Mouse (Mus musculus) erythroblast, adult 5-6 weeks (primary cell): ENCODE results near the gene Psmb5. TPM values are rescaled to one million over a fixed set of nuclear protein-coding genes. Genes with fewer than 3 reads are reported as not detected.

Source experiments
- ATAC-seq: replicated peaks from 2 replicates; pipeline ENCODE4 v1.8.0; 2016; ENCODE audit warnings: moderate number of reproducible peaks, mild to moderate bottlenecking, moderate TSS enrichment, inconsistent platforms; ENCODE audit not compliant: poor library complexity, low FRiP score, severe bottlenecking
- total RNA-seq, 2 experiments: library from RNA; stranded (forward) in 1 of 2; stranded (reverse) in 1 of 2; fragments of 150-400 nt in 1 of 2; fragments of 200-764, 138-1000 nt in 1 of 2; gene quantifications; 2 replicates each; pipeline versions ENCODE4 v1.2.3 to v1.2.4; 2015 to 2017; ENCODE audit warnings: low replicate concordance in 2 of 2

Psmb5 gene
- total RNA-seq, 2 experiments from 2014 or later, result 12.9 to 47.7 TPM

DNA sequence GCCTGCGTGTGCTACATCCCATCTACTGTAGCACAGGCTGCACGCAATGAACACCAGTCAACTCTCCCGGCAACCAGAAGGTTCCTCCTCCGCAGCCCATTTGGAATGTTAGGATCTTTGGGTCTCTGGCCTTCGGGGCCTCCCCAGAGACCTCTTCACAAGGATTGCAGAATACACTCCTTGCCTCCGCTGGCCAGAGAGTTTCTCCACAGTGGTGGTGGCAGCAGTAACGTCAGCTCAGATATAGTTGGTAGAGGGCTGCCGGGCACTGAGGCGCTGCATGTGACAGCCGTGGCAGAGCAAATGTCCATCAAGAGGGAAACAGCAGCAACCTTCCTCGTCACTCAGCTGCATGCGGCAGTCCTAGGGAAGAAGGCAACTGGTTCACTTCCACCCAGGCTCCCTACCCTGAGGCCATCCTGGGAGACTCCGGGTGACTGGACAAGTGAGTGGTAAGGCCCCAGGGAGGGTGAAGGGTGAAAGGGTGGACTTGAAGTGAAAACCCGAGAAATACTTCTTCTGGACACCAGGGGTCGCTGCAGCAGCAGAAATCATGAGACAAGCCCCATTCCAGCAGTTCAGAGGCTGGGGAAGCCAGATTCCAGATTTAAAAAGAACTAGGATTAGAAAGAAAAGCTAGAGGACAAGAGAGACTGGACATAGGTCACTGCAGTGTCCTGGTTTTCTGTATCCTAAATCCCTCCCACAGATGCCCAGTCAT, 49.0 kb downstream of the Psmb5 start:
- peak; percentile 80 for ATAC-seq

Other genes with a start within 250 kb of the Psmb5 start
- 2.7 and 7.5 TPM in 2 replicates for gene Slc7a7, start 200.2 kb downstream of the Psmb5 start, total RNA-seq (2015; ENCODE audit: low replicate concordance)
- 5.6 and 6.0 TPM in 2 replicates for gene Slc7a7, start 200.2 kb downstream of the Psmb5 start, total RNA-seq (2017; ENCODE audit: low replicate concordance)
- gene Mrpl52, start 191.1 kb downstream of the Psmb5 start, total RNA-seq (2015; ENCODE audit: low replicate concordance), result 36.8 and 40.3 TPM in 2 replicates
- gene Mrpl52, start 191.1 kb downstream of the Psmb5 start, total RNA-seq (2017; ENCODE audit: low replicate concordance), result 18.0 and 27.6 TPM in 2 replicates
- gene Mmp14, start 186.4 kb downstream of the Psmb5 start, total RNA-seq (2015; ENCODE audit: low replicate concordance), result 0.84 and 3.5 TPM in 2 replicates
- gene Mmp14, start 186.4 kb downstream of the Psmb5 start, total RNA-seq (2017; ENCODE audit: low replicate concordance), result 1.7 and 2.0 TPM in 2 replicates
- gene Lrp10, start 153.9 kb downstream of the Psmb5 start, total RNA-seq (2015; ENCODE audit: low replicate concordance), result 6.7 and 10.9 TPM in 2 replicates
- 12.2 and 13.9 TPM in 2 replicates for gene Lrp10, start 153.9 kb downstream of the Psmb5 start, total RNA-seq (2017; ENCODE audit: low replicate concordance)
- gene Rem2, start 141.9 kb downstream of the Psmb5 start, total RNA-seq (2015; ENCODE audit: low replicate concordance), result not detected in 2 replicates
- not detected in 2 replicates for gene Rem2, start 141.9 kb downstream of the Psmb5 start, total RNA-seq (2017; ENCODE audit: low replicate concordance)
- gene Prmt5, start 100.5 kb downstream of the Psmb5 start, total RNA-seq (2015; ENCODE audit: low replicate concordance), result 6.9 and 12.3 TPM in 2 replicates
- 5.2 and 9.5 TPM in 2 replicates for gene Prmt5, start 100.5 kb downstream of the Psmb5 start, total RNA-seq (2017; ENCODE audit: low replicate concordance)
- gene Haus4, start 63.4 kb downstream of the Psmb5 start, total RNA-seq (2015; ENCODE audit: low replicate concordance), result 13.0 and 30.6 TPM in 2 replicates
- 39.4 and 42.9 TPM in 2 replicates for gene Haus4, start 63.4 kb downstream of the Psmb5 start, total RNA-seq (2017; ENCODE audit: low replicate concordance)
- gene Ajuba, start 40.5 kb downstream of the Psmb5 start, total RNA-seq (2015; ENCODE audit: low replicate concordance), result not detected in 2 replicates
- 0.85 TPM in 1 of 2 replicates, not detected in the other for gene Ajuba, start 40.5 kb downstream of the Psmb5 start, total RNA-seq (2017; ENCODE audit: low replicate concordance)
- 1.3 and 4.4 TPM in 2 replicates for gene 4931414P19Rik, start 12.0 kb downstream of the Psmb5 start, total RNA-seq (2015; ENCODE audit: low replicate concordance)
- gene 4931414P19Rik, start 12.0 kb downstream of the Psmb5 start, total RNA-seq (2017; ENCODE audit: low replicate concordance), result 1.0 and 1.4 TPM in 2 replicates
- gene Psmb11, start 3.4 kb upstream of the Psmb5 start, total RNA-seq (2015; ENCODE audit: low replicate concordance), result not detected in 2 replicates
- 0.26 TPM in 1 of 2 replicates, not detected in the other for gene Psmb11, start 3.4 kb upstream of the Psmb5 start, total RNA-seq (2017; ENCODE audit: low replicate concordance)
- gene Gm17606, start 22.9 kb upstream of the Psmb5 start, total RNA-seq (2015; ENCODE audit: low replicate concordance), result not detected in 2 replicates
- gene Gm17606, start 22.9 kb upstream of the Psmb5 start, total RNA-seq (2017; ENCODE audit: low replicate concordance), result not detected in 2 replicates
- gene Cdh24, start 23.3 kb upstream of the Psmb5 start, total RNA-seq (2015; ENCODE audit: low replicate concordance), result 1.3 and 1.5 TPM in 2 replicates
- gene Cdh24, start 23.3 kb upstream of the Psmb5 start, total RNA-seq (2017; ENCODE audit: low replicate concordance), result 2.4 and 5.0 TPM in 2 replicates
- 22.7 and 25.5 TPM in 2 replicates for gene 1700123O20Rik, start 68.2 kb upstream of the Psmb5 start, total RNA-seq (2015; ENCODE audit: low replicate concordance)
- gene 1700123O20Rik, start 68.2 kb upstream of the Psmb5 start, total RNA-seq (2017; ENCODE audit: low replicate concordance), result 18.1 and 25.8 TPM in 2 replicates
- gene Acin1, start 68.9 kb upstream of the Psmb5 start, total RNA-seq (2015; ENCODE audit: low replicate concordance), result 173 and 217 TPM in 2 replicates
- gene Acin1, start 68.9 kb upstream of the Psmb5 start, total RNA-seq (2017; ENCODE audit: low replicate concordance), result 369 and 562 TPM in 2 replicates
- not detected in 2 replicates for gene Gm29776, start 80.8 kb upstream of the Psmb5 start, total RNA-seq (2015; ENCODE audit: low replicate concordance)
- gene Gm29776, start 80.8 kb upstream of the Psmb5 start, total RNA-seq (2017; ENCODE audit: low replicate concordance), result not detected in 2 replicates
- gene Cebpe, start 94.2 kb upstream of the Psmb5 start, total RNA-seq (2015; ENCODE audit: low replicate concordance), result 22.4 and 29.4 TPM in 2 replicates
- 27.7 and 53.0 TPM in 2 replicates for gene Cebpe, start 94.2 kb upstream of the Psmb5 start, total RNA-seq (2017; ENCODE audit: low replicate concordance)
- gene Slc7a8, start 163.9 kb upstream of the Psmb5 start, total RNA-seq (2015; ENCODE audit: low replicate concordance), result 7.7 and 10.8 TPM in 2 replicates
- gene Slc7a8, start 163.9 kb upstream of the Psmb5 start, total RNA-seq (2017; ENCODE audit: low replicate concordance), result 1.4 and 1.8 TPM in 2 replicates
- gene Rnf212b, start 196.1 kb upstream of the Psmb5 start, total RNA-seq (2015; ENCODE audit: low replicate concordance), result not detected in 2 replicates
- 1.0 TPM in 1 of 2 replicates, not detected in the other for gene Rnf212b, start 196.1 kb upstream of the Psmb5 start, total RNA-seq (2017; ENCODE audit: low replicate concordance)